Mouse (Mus musculus) bone marrow, adult 2 months (tissue): ENCODE measurements around the gene Gatm. TPM values are rescaled to one million over a fixed set of nuclear protein-coding genes. Genes with fewer than 3 reads are reported as not detected.

Experiments used
- H3K27ac ChIP-seq: fragments of 200-500 bp; 2 replicates; pipeline ENCODE4 v1.5.1; 2012; ENCODE audit warnings: low read depth, mild to moderate bottlenecking, control low read depth, inconsistent platforms, low read length; ENCODE audit not compliant: control insufficient read depth, poor library complexity, insufficient read depth
- H3K4me1 ChIP-seq: fragments of 200-500 bp; 2 replicates; pipeline ENCODE4 v1.6.1; 2011; ENCODE audit warnings: low read length; ENCODE audit not compliant: control insufficient read depth, insufficient read depth
- H3K4me3 ChIP-seq: fragments of 200-500 bp; replicated peaks from 2 replicates; pipeline ENCODE3; 2011; ENCODE audit warnings: mild to moderate bottlenecking, low read depth, low read length, control low read depth; ENCODE audit not compliant: control insufficient read depth
- CTCF ChIP-seq: fragments of 200-500 bp; IDR thresholded peaks from 2 replicates; pipeline ENCODE4 v1.5.1; 2011; ENCODE audit warnings: low read length, control low read depth; ENCODE audit not compliant: control insufficient read depth, insufficient read depth
- POLR2A ChIP-seq: fragments of 200-500 bp; IDR thresholded peaks from 2 replicates; pipeline ENCODE4 v1.6.1; 2011; ENCODE audit warnings: low read depth, mild to moderate bottlenecking, control low read depth, low read length, borderline replicate concordance; ENCODE audit not compliant: control insufficient read depth
- WGBS: fragments of 180-500 bp; shearing (Covaris S2); methylation state at CpG from one replicate; pipeline ENCODE4 v1.1.7; 2018; 5-methylcytosine and 5-hydroxymethylcytosine counted together
- polyA plus RNA-seq: library from polyadenylated mRNA; stranded (reverse); fragments of >200 nt; gene quantifications from 2 replicates; pipeline ENCODE4 v1.2.4, GENCODE M21; 2011; ENCODE audit warnings: low replicate concordance; ENCODE audit not compliant: missing spikeins, insufficient read depth, insufficient read length

Gene Gatm
- polyA plus RNA-seq, 1 experiment = 19.8 TPM

- Histone ChIP-seq H3K4me3 (no peak overlapping the region), H3K27ac (no peak overlapping the region), H3K4me1 (no peaks in the 10 kb centered on the region)
- 80% methylated on average over 1 of the region's 1 CpGs for WGBS
- no peak for TF ChIP-seq POLR2A
- TF ChIP-seq CTCF = no peak
Measured at GRCm38 (mm10) chr2:122577316-122577715, 33.8 kb downstream of the Gatm start.

GRCm38 (mm10) chr2:122576295-122576694 lies 34.8 kb downstream of the Gatm start:
- no peak overlapping the region for H3K4me3 ChIP-seq
- H3K4me1 ChIP-seq = no peaks in the 10 kb centered on the region; the same call in 1 of the 2 replicates
- no peak overlapping the region for H3K27ac ChIP-seq
- 55% methylated on average over 5 of the region's 5 CpGs for WGBS
- no peak for TF ChIP-seq POLR2A

DNA sequence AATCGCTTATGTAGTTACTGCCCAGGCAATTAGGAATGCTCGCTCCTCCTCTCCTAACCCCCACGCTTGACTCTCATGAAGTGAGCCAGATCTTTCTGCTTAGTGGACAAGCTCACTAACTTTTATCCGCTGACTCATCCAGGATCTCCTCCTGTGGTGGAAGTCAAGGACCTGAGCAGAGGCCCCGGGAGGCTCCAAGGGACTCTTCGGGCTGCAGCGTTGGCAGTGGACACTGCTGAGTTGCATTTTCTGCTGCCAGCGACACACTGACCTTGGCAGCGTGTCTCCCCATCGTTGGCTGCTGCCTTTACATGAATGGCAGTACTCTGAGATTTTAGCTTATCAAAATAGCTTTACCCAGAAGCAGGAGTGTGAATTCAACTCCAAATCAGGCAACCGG lies 35.6 kb downstream of the Gatm start:
- no peak for TF ChIP-seq CTCF
- no peak for TF ChIP-seq POLR2A
- WGBS = 80% methylated on average over 11 of the region's 11 CpGs
- H3K4me3 ChIP-seq = no peak overlapping the region

DNA sequence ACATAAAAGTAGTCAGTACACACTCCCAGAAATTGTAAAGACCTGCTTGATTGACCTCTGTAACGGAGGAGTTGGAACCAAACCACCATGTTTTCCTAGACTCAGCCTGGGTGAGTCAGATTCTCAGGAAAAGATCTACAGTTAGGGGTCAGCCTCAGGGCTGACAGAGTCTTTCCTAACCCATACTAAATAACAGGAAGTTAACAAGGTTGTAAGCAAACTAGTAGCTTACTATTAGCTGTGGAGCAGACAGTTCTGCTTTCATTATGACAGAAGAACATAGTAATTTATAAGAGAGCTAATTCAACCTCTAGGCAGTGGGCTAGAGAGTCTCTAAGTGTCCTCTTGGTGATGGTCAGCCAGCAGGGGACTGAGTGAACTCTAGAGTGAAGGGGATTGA lies 38.7 kb downstream of the Gatm start:
- Histone ChIP-seq H3K4me1 (no peaks in the 10 kb centered on the region; the same call in 1 of the 2 replicates), H3K27ac (no peak overlapping the region), H3K4me3 (no peak overlapping the region)
- TF ChIP-seq POLR2A (no peak), CTCF (no peak)
- 46% methylated on average over 1 of the region's 1 CpGs for WGBS

More for the DNA sequence above, 35.6 kb downstream of the Gatm start:
- Histone ChIP-seq H3K27ac (no peak overlapping the region), H3K4me1 (no peaks in the 10 kb centered on the region; the same call in 1 of the 2 replicates)

- Histone ChIP-seq H3K4me1 (no peaks in the 10 kb centered on the region; the same call in 1 of the 2 replicates), H3K27ac (no peak overlapping the region), H3K4me3 (no peak overlapping the region)
- WGBS = 79% methylated on average over 4 of the region's 4 CpGs
- no peak for TF ChIP-seq CTCF
- no peak for TF ChIP-seq POLR2A
Measured at GRCm38 (mm10) chr2:122571326-122571725, 39.8 kb downstream of the Gatm start.

GRCm38 (mm10) chr2:122570430-122570829 lies 40.7 kb downstream of the Gatm start:
- no peak overlapping the region for H3K27ac ChIP-seq
- TF ChIP-seq POLR2A = no peak
- TF ChIP-seq CTCF = no peak
- no peaks in the 10 kb centered on the region; the same call in 1 of the 2 replicates for H3K4me1 ChIP-seq
- 39% methylated on average over 4 of the region's 4 CpGs for WGBS
- H3K4me3 ChIP-seq = no peak overlapping the region

GRCm38 (mm10) chr2:122569439-122569838 lies 41.7 kb downstream of the Gatm start:
- TF ChIP-seq CTCF = peak; percentile 67
- TF ChIP-seq POLR2A = no peak
- no peak overlapping the region for H3K4me3 ChIP-seq
- WGBS = 3% methylated on average over 3 of the region's 3 CpGs
- H3K4me1 ChIP-seq = no peaks in the 10 kb centered on the region; the same call in 1 of the 2 replicates
- no peak overlapping the region for H3K27ac ChIP-seq

DNA sequence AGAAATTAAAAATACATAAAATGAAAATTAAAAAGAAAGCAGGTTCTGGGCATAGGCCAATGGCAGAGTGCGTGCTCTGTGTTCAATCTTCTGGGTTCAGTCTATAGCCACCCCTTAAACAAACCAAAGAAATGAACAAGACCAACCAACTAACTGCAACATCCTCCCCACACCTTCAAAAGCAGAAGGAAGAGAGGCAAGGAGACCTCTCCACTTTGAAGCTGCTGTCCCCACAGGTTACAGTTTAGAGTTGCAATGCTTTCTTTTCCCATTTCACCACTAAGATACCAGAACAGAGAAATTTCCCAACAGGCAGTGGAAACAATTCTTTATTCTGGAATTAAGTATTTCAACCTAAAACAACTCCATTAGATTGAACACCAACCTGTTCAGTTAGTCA lies 48.9 kb downstream of the Gatm start:
- Histone ChIP-seq H3K27ac (peak overlapping the region; percentile 57; the same call in 1 of the 2 replicates), H3K4me1 (no peaks in the 10 kb centered on the region; the same call in 1 of the 2 replicates), H3K4me3 (no peak overlapping the region)
- WGBS = 45% methylated on average over 1 of the region's 1 CpGs
- TF ChIP-seq POLR2A (no peak), CTCF (no peak)

GRCm38 (mm10) chr2:122561221-122561620 lies 49.9 kb downstream of the Gatm start:
- WGBS = 33% methylated on average over 5 of the region's 5 CpGs

More at GRCm38 (mm10) chr2:122561221-122561620, 49.9 kb downstream of the Gatm start:
- TF ChIP-seq CTCF (no peak), POLR2A (no peak)
- H3K27ac ChIP-seq = peak overlapping the region; percentile 48; the same call in 1 of the 2 replicates
- no peak overlapping the region for H3K4me3 ChIP-seq
- H3K4me1 ChIP-seq = no peaks in the 10 kb centered on the region; the same call in 1 of the 2 replicates
